Mouse (Mus musculus) midbrain, embryonic 11.5 days (tissue): ENCODE results near the gene Tmem132d. TPM values are rescaled to one million over a fixed set of nuclear protein-coding genes. Genes with fewer than 3 reads are reported as not detected.

Experiments
- ATAC-seq: fragments of 200-750 bp; cut with Nextera tagmentation; 2 replicates; pipeline ENCODE4 v1.8.0; 2017; ENCODE audit warnings: moderate TSS enrichment, moderate library complexity; ENCODE audit not compliant: low FRiP score
- DNase-seq: peaks from one replicate; pipeline ENCODE4 v3.0.0; 2015; ENCODE audit warnings: low spot score; ENCODE audit errors: missing footprints
- H3K27ac ChIP-seq: fragments of 300-500 bp; sonication (generic); 2 replicates; pipeline ENCODE4 v1.5.1; 2014; ENCODE audit warnings: low read depth, low read length
- H3K27me3 ChIP-seq: fragments of 300-500 bp; sonication (generic); 2 replicates; pipeline ENCODE4 v1.6.1; 2014; ENCODE audit warnings: mild to moderate bottlenecking, low read length, moderate library complexity, mixed read lengths; ENCODE audit not compliant: control insufficient read depth, insufficient read depth
- H3K36me3 ChIP-seq: fragments of 300-500 bp; sonication (generic); 2 replicates; pipeline ENCODE4 v1.6.1; 2014; ENCODE audit warnings: mild to moderate bottlenecking, low read length, moderate library complexity, mixed read lengths; ENCODE audit not compliant: control insufficient read depth, insufficient read depth
- H3K4me1 ChIP-seq: fragments of 300-500 bp; sonication (generic); 2 replicates; pipeline ENCODE4 v1.6.1; 2014; ENCODE audit warnings: low read length; ENCODE audit not compliant: control insufficient read depth, insufficient read depth
- H3K4me2 ChIP-seq: fragments of 300-500 bp; sonication (generic); 2 replicates; pipeline ENCODE4 v1.6.1; 2014; ENCODE audit warnings: mild to moderate bottlenecking, moderate library complexity
- H3K4me3 ChIP-seq: fragments of 300-500 bp; sonication (generic); 2 replicates; pipeline ENCODE4 v1.5.1; 2014; ENCODE audit warnings: low read depth, low read length
- H3K9ac ChIP-seq: fragments of 300-500 bp; sonication (generic); 2 replicates; pipeline ENCODE4 v1.6.1; 2014; ENCODE audit warnings: low read length
- H3K9me3 ChIP-seq: fragments of 300-500 bp; sonication (generic); 2 replicates; pipeline ENCODE4 v1.6.1; 2016; ENCODE audit warnings: low read length; ENCODE audit not compliant: control insufficient read depth
- WGBS: fragments of 180-500 bp; shearing (Covaris S2); extraction: QIAGEN DNeasy Blood & Tissue Kit; methylation state at CpG from one replicate; pipeline ENCODE4 v1.1.7; 2014; 5-methylcytosine and 5-hydroxymethylcytosine counted together
- polyA plus RNA-seq: library from polyadenylated mRNA; unstranded; fragments of >200 nt; fragmentation: Nextera tagmentation; extraction: Ambion mirVana; gene quantifications from 2 replicates; pipeline ENCODE4 v1.2.1, GENCODE M21; 2014

Tmem132d gene
- polyA plus RNA-seq, 1 experiment from 2014 or later = 0.36 TPM

GRCm38 (mm10) chr5:128233101-128233500, 199.8 kb downstream of the Tmem132d start:
- no peaks in the 10 kb centered on the region for H3K36me3 ChIP-seq
- H3K27ac ChIP-seq = no peak overlapping the region
- H3K4me3 ChIP-seq = no peak overlapping the region
- ATAC-seq (no peak), DNase-seq (no peak)
- H3K27me3 ChIP-seq = no peaks in the 10 kb centered on the region
- no peak overlapping the region for H3K9ac ChIP-seq
- H3K9me3 ChIP-seq = no peaks in the 10 kb centered on the region; the same call in 1 of the 2 replicates
- no peak overlapping the region for H3K4me2 ChIP-seq
- no peaks in the 10 kb centered on the region for H3K4me1 ChIP-seq

- no peaks in the 10 kb centered on the region for H3K4me1 ChIP-seq
- no peaks in the 10 kb centered on the region for H3K27me3 ChIP-seq
- H3K9ac ChIP-seq = no peak overlapping the region
- DNase-seq = no peak
- no peaks in the 10 kb centered on the region for H3K9me3 ChIP-seq
- no peaks in the 10 kb centered on the region for H3K36me3 ChIP-seq
- no peak overlapping the region for H3K27ac ChIP-seq
- H3K4me2 ChIP-seq = no peak overlapping the region
- no peak for ATAC-seq
- H3K4me3 ChIP-seq = no peak overlapping the region
Measured at GRCm38 (mm10) chr5:128218281-128218680, 214.6 kb downstream of the Tmem132d start.

- Histone ChIP-seq H3K4me1 (peaks cover under 1% of the 10 kb centered on the region; the same call in 1 of the 2 replicates), H3K4me3 (no peak overlapping the region), H3K36me3 (no peaks in the 10 kb centered on the region), H3K9ac (no peak overlapping the region), H3K27ac (no peak overlapping the region), H3K4me2 (no peak overlapping the region), H3K27me3 (no peaks in the 10 kb centered on the region), H3K9me3 (no peaks in the 10 kb centered on the region)
- ATAC-seq = no peak
- DNase-seq = no peak
- WGBS = 87% methylated on average over 5 of the region's 5 CpGs
Measured at GRCm38 (mm10) chr5:128211125-128211524, 221.8 kb downstream of the Tmem132d start.

- H3K4me2 ChIP-seq = no peak overlapping the region
- no peaks in the 10 kb centered on the region for H3K9me3 ChIP-seq
- no peak overlapping the region for H3K9ac ChIP-seq
- H3K4me3 ChIP-seq = no peak overlapping the region
- no peaks in the 10 kb centered on the region for H3K36me3 ChIP-seq
- H3K27me3 ChIP-seq = no peaks in the 10 kb centered on the region
- ATAC-seq (0 out of 2 replicates have a peak, but pooled peaks have one; percentile 24), DNase-seq (no peak)
- peaks cover 19% of the 10 kb centered on the region for H3K4me1 ChIP-seq
- no peak overlapping the region for H3K27ac ChIP-seq
- 25% methylated on average over 2 of the region's 2 CpGs for WGBS
Measured at GRCm38 (mm10) chr5:128205716-128206115, 227.2 kb downstream of the Tmem132d start.

GRCm38 (mm10) chr5:128204685-128205320, 228.1 kb downstream of the Tmem132d start:
- H3K27me3 ChIP-seq = no peaks in the 10 kb centered on the region
- no peak overlapping the region for H3K4me2 ChIP-seq
- peak overlapping the region; percentile 32; the same call in 1 of the 2 replicates for H3K27ac ChIP-seq

GRCm38 (mm10) chr5:128203879-128204581, 228.8 kb downstream of the Tmem132d start:
- Histone ChIP-seq H3K4me1 (peaks cover 19% of the 10 kb centered on the region), H3K9ac (peak overlapping the region; percentile 4; the same call in 1 of the 2 replicates), H3K36me3 (no peaks in the 10 kb centered on the region), H3K9me3 (no peaks in the 10 kb centered on the region), H3K27ac (peak overlapping the region; percentile 32; the same call in 1 of the 2 replicates), H3K4me3 (no peak overlapping the region), H3K27me3 (no peaks in the 10 kb centered on the region), H3K4me2 (0 out of 2 replicates have a peak overlapping the region, but pooled peaks have one; percentile 9)
- 12% methylated on average over 9 of the region's 9 CpGs for WGBS
- ATAC-seq = peak; percentile 81
- DNase-seq = peak; percentile 92

More at GRCm38 (mm10) chr5:128204685-128205320, 228.1 kb downstream of the Tmem132d start:
- H3K9me3 ChIP-seq = no peaks in the 10 kb centered on the region
- H3K9ac ChIP-seq = no peak overlapping the region; the same call in 1 of the 2 replicates
- no peaks in the 10 kb centered on the region for H3K36me3 ChIP-seq
- DNase-seq = peak; percentile 85
- no peak for ATAC-seq
- H3K4me3 ChIP-seq = no peak overlapping the region
- WGBS = 77% methylated on average over 17 of the region's 17 CpGs
- H3K4me1 ChIP-seq = peaks cover 19% of the 10 kb centered on the region

- H3K4me1 ChIP-seq = no peaks in the 10 kb centered on the region
- H3K27ac ChIP-seq = no peak overlapping the region
- no peaks in the 10 kb centered on the region for H3K9me3 ChIP-seq
- DNase-seq (no peak), ATAC-seq (no peak)
- no peaks in the 10 kb centered on the region for H3K36me3 ChIP-seq
- H3K27me3 ChIP-seq = no peaks in the 10 kb centered on the region
- no peak overlapping the region for H3K9ac ChIP-seq
- H3K4me3 ChIP-seq = no peak overlapping the region
- no peak overlapping the region for H3K4me2 ChIP-seq
- 73% methylated on average over 4 of the region's 4 CpGs for WGBS
Measured at GRCm38 (mm10) chr5:128194106-128194505, 238.8 kb downstream of the Tmem132d start.

GRCm38 (mm10) chr5:128192485-128193055, 240.3 kb downstream of the Tmem132d start:
- H3K9ac ChIP-seq = no peak overlapping the region
- ATAC-seq (no peak), DNase-seq (no peak)
- H3K27me3 ChIP-seq = no peaks in the 10 kb centered on the region
- H3K4me3 ChIP-seq = no peak overlapping the region
- no peaks in the 10 kb centered on the region for H3K36me3 ChIP-seq
- WGBS = 82% methylated on average over 6 of the region's 6 CpGs
- H3K27ac ChIP-seq = no peak overlapping the region
- H3K9me3 ChIP-seq = no peaks in the 10 kb centered on the region
- H3K4me2 ChIP-seq = no peak overlapping the region
- H3K4me1 ChIP-seq = no peaks in the 10 kb centered on the region

GRCm38 (mm10) chr5:128191710-128192109, 241.2 kb downstream of the Tmem132d start:
- no peak for ATAC-seq
- Histone ChIP-seq H3K27ac (no peak overlapping the region), H3K4me3 (no peak overlapping the region), H3K36me3 (no peaks in the 10 kb centered on the region), H3K4me2 (no peak overlapping the region), H3K9me3 (no peaks in the 10 kb centered on the region), H3K9ac (no peak overlapping the region), H3K4me1 (no peaks in the 10 kb centered on the region), H3K27me3 (no peaks in the 10 kb centered on the region)
- 85% methylated on average over 9 of the region's 9 CpGs for WGBS
- DNase-seq = peak; percentile 68
